Mouse (Mus musculus) gastrocnemius, adult 2 months (tissue): ENCODE data around the gene Mthfd2. TPM values are rescaled to one million over a fixed set of nuclear protein-coding genes. Genes with fewer than 3 reads are reported as not detected.

Experiments
- DNase-seq: peaks from one replicate; pipeline ENCODE4 v3.0.0; 2022
- H3K27ac ChIP-seq: fragments of 200-600 bp; 2 replicates; pipeline ENCODE4 v1.8.1; 2022; ENCODE audit warnings: mild to moderate bottlenecking
- H3K4me3 ChIP-seq: fragments of 200-600 bp; 2 replicates; pipeline ENCODE4 v1.8.1; 2022; ENCODE audit warnings: mild to moderate bottlenecking, moderate library complexity
- CTCF ChIP-seq: fragments of 200-600 bp; IDR thresholded peaks from 2 replicates; pipeline ENCODE4 v1.8.1; 2022; ENCODE audit warnings: antibody characterized with exemption, mild to moderate bottlenecking, moderate library complexity
- intact Hi-C: fragments of 180-260 bp; cut with DNase I; formaldehyde crosslinking; loops from one replicate; pipeline ENCODE4 v1.15.1; 2025
- long read RNA-seq, 2 experiments: library from polyadenylated mRNA; stranded (forward); transcript quantifications; one replicate each; pipeline ENCODE4 v2.0.0; 2021
- total RNA-seq, 2 experiments: library from RNA; stranded (reverse); gene quantifications; 2 replicates each; pipeline ENCODE4 v1.2.3; 2021

The Mthfd2 gene
- 1 to 10 TPM; 3.0 to 4.2 TPM for total RNA-seq
- long read RNA-seq, experiment 1, partial matches to known transcripts, result 0 of 5 reads
- long read RNA-seq, experiment 1, other reads (novel, unspliced or antisense), result 2 of 5 reads
- long read RNA-seq, experiment 2, transcript Mthfd2-201 (8 exons, 2,085 nt), result major isoform, 6 of 10 reads
- long read RNA-seq, experiment 2, partial matches to known transcripts, result 0 of 10 reads
- long read RNA-seq, experiment 2, other reads (novel, unspliced or antisense), result 4 of 10 reads

- no peak for TF ChIP-seq CTCF
- peak; percentile 97 for DNase-seq
- intact Hi-C loops, result no loop called here
- Histone ChIP-seq H3K27ac (peak within 1 kb of the TSS; percentile 98), H3K4me3 (peak within 1 kb of the TSS; percentile 92)
These were observed at the start of gene Mthfd2, which contains the start of gene Mob1a for GRCm38 (mm10) chr6:83325525-83326393. Gene Mthfd2, minus strand, starts transcription at chr6:83325908. Gene Mob1a, plus strand, starts transcription at chr6:83326016.

GRCm38 (mm10) chr6:83373704-83374300 lies 48.1 kb upstream of the Mthfd2 start:
- H3K27ac ChIP-seq, result peak overlapping the region; percentile 20
- peak; percentile 15 for DNase-seq
- H3K4me3 ChIP-seq, result no peak overlapping the region
- no peak for TF ChIP-seq CTCF
- intact Hi-C loops, result no loop called here

- intact Hi-C loops, result no loop called here
- no peak for TF ChIP-seq CTCF
- Histone ChIP-seq H3K27ac (peak overlapping the region; percentile 44; the same call in 1 of the 2 replicates), H3K4me3 (no peak overlapping the region)
- peak; percentile 13 for DNase-seq
These were observed 45.6 kb upstream of the Mthfd2 start for GRCm38 (mm10) chr6:83371350-83371749.

GRCm38 (mm10) chr6:83370316-83370965 lies 44.7 kb upstream of the Mthfd2 start:
- H3K4me3 ChIP-seq, result peak overlapping the region; percentile 23; the same call in 1 of the 2 replicates
- TF ChIP-seq CTCF, result no peak
- H3K27ac ChIP-seq, result peak overlapping the region; percentile 44; the same call in 1 of the 2 replicates
- peak; percentile 66 for DNase-seq
- intact Hi-C loops, result no loop called here

GRCm38 (mm10) chr6:83363075-83363474 lies 37.4 kb upstream of the Mthfd2 start:
- TF ChIP-seq CTCF, result no peak
- intact Hi-C loops, result no loop called here
- DNase-seq, result no peak
- H3K27ac ChIP-seq, result no peak overlapping the region
- no peak overlapping the region for H3K4me3 ChIP-seq

- no peak for TF ChIP-seq CTCF
- Histone ChIP-seq H3K27ac (no peak overlapping the region), H3K4me3 (no peak overlapping the region)
- intact Hi-C loops, result no loop called here
- DNase-seq, result no peak
These were observed 36.0 kb upstream of the Mthfd2 start for GRCm38 (mm10) chr6:83361523-83362248.

- Histone ChIP-seq H3K4me3 (no peak overlapping the region), H3K27ac (no peak overlapping the region)
- no peak for DNase-seq
- no peak for TF ChIP-seq CTCF
- intact Hi-C loops, result loop anchor here (5.0 kb wide), 1 partner anchor 100 kb away; the partner anchor contains the start of gene Tet3
These were observed 31.7 kb upstream of the Mthfd2 start for GRCm38 (mm10) chr6:83357436-83357835.

- intact Hi-C loops, result loop anchor here (1.0 to 5.0 kb wide), 2 partner anchors 101 to 157 kb away; partner anchors contain the start of gene Tet3
- Histone ChIP-seq H3K4me3 (no peak overlapping the region), H3K27ac (peak overlapping the region; percentile 7; the same call in 1 of the 2 replicates)
- TF ChIP-seq CTCF, result peak; percentile 97
- peak; percentile 88 for DNase-seq
These were observed 30.9 kb upstream of the Mthfd2 start for GRCm38 (mm10) chr6:83356569-83357138.

GRCm38 (mm10) chr6:83354856-83355781 lies 29.4 kb upstream of the Mthfd2 start:
- Histone ChIP-seq H3K27ac (no peak overlapping the region), H3K4me3 (no peak overlapping the region)
- intact Hi-C loops, result loop anchor here (5.0 kb wide), 1 partner anchor 102 kb away; the partner anchor contains the start of gene Tet3
- TF ChIP-seq CTCF, result no peak
- DNase-seq, result no peak

- no peak for TF ChIP-seq CTCF
- Histone ChIP-seq H3K4me3 (no peak overlapping the region), H3K27ac (no peak overlapping the region)
- intact Hi-C loops, result no loop called here
- no peak for DNase-seq
These were observed 27.1 kb upstream of the Mthfd2 start for GRCm38 (mm10) chr6:83352666-83353410.
